Mouse (Mus musculus) MEL (cell line): ENCODE results near the gene Fam222b. TPM values are rescaled to one million over a fixed set of nuclear protein-coding genes. Genes with fewer than 3 reads are reported as not detected.

ENCODE experiments used
- DNase-seq: peaks from one replicate; pipeline ENCODE4 v3.0.0; 2011; ENCODE audit warnings: low read depth, low spot score
- H3K27ac ChIP-seq: 2 replicates; pipeline ENCODE4 v1.5.1; 2012; ENCODE audit warnings: low read depth, mild to moderate bottlenecking, control low read depth, low read length, moderate library complexity; ENCODE audit not compliant: control insufficient read depth
- H3K27me3 ChIP-seq, 2 experiments: fragments of 150-350 bp in 1 of 2; sonication (generic) in 1 of 2; 2 replicates each; pipeline ENCODE4 v1.6.1; 2012; ENCODE audit warnings: low read length in 2 of 2, mild to moderate bottlenecking in 2 of 2, improper control_type of control experiment in 1 of 2, moderate library complexity in 1 of 2; ENCODE audit not compliant: insufficient read depth in 2 of 2, control insufficient read depth in 1 of 2
- H3K36me3 ChIP-seq, 2 experiments: 2 replicates each; pipeline ENCODE4 v1.6.1; 2012 to 2014; ENCODE audit warnings: low read length in 2 of 2, improper control_type of control experiment in 1 of 2, inconsistent platforms in 1 of 2, mild to moderate bottlenecking in 1 of 2; ENCODE audit not compliant: insufficient read depth in 2 of 2, control insufficient read depth in 1 of 2
- H3K4me1 ChIP-seq, 2 experiments: fragments of 150-350 bp in 1 of 2; sonication (generic) in 1 of 2; 2 replicates each; pipeline ENCODE4 v1.6.1; 2012; ENCODE audit warnings: low read length in 2 of 2, improper control_type of control experiment in 1 of 2, mild to moderate bottlenecking in 1 of 2; ENCODE audit not compliant: insufficient read depth in 2 of 2, control insufficient read depth in 1 of 2
- H3K4me3 ChIP-seq, 2 experiments: fragments of 150-350 bp in 1 of 2; sonication (generic) in 1 of 2; 2 replicates each; pipeline ENCODE4 v1.5.1; 2012; ENCODE audit warnings: low read depth in 2 of 2, low read length in 2 of 2, mild to moderate bottlenecking in 2 of 2, moderate library complexity in 2 of 2, control low read depth in 1 of 2, improper control_type of control experiment in 1 of 2; ENCODE audit not compliant: control insufficient read depth in 1 of 2, insufficient read depth in 1 of 2
- H3K79me2 ChIP-seq: 2 replicates; pipeline ENCODE4 v1.6.1; 2012; ENCODE audit warnings: mild to moderate bottlenecking, low read length, moderate library complexity; ENCODE audit not compliant: control insufficient read depth, poor library complexity, insufficient read depth
- H3K9ac ChIP-seq: 2 replicates; pipeline ENCODE4 v1.6.1; 2012; ENCODE audit warnings: low read depth, mild to moderate bottlenecking, control low read depth, low read length, moderate library complexity; ENCODE audit not compliant: control insufficient read depth, poor library complexity, severe bottlenecking
- H3K9me3 ChIP-seq: fragments of 150-350 bp; sonication (generic); replicated peaks from 2 replicates; pipeline ENCODE4 v1.6.1; 2012; ENCODE audit warnings: mild to moderate bottlenecking, low read length, improper control_type of control experiment, moderate library complexity; ENCODE audit not compliant: insufficient read depth
- CHD1 ChIP-seq: IDR thresholded peaks from 2 replicates; pipeline ENCODE4 v1.6.1; 2012; ENCODE audit warnings: low read depth, mild to moderate bottlenecking, inconsistent platforms, low read length, improper control_type of control experiment
- CHD2 ChIP-seq: IDR thresholded peaks from 2 replicates; pipeline ENCODE4 v1.6.1; 2011; ENCODE audit warnings: low read length, improper control_type of control experiment
- CTCF ChIP-seq, 3 experiments: IDR thresholded peaks in 2 of 3; conservative IDR thresholded peaks in 1 of 3; 2 replicates each; pipeline ENCODE4 v1.5.1; 2011 to 2012; ENCODE audit warnings: low read length in 3 of 3, low read depth in 2 of 3, mild to moderate bottlenecking in 2 of 3, improper control_type of control experiment in 1 of 3, inconsistent platforms in 1 of 3, mixed read lengths in 1 of 3, moderate library complexity in 1 of 3; ENCODE audit not compliant: control insufficient read depth in 1 of 3, insufficient read depth in 1 of 3, poor library complexity in 1 of 3, severe bottlenecking in 1 of 3
- E2F4 ChIP-seq: IDR thresholded peaks from 2 replicates; pipeline ENCODE4 v1.6.1; 2011; ENCODE audit warnings: low read depth, low read length, improper control_type of control experiment, borderline replicate concordance
- ELF1 ChIP-seq: IDR thresholded peaks from 2 replicates; pipeline ENCODE4 v1.6.1; 2014; ENCODE audit warnings: low read depth, mild to moderate bottlenecking, inconsistent platforms, low read length, improper control_type of control experiment, moderate library complexity
- EP300 ChIP-seq, 2 experiments: IDR thresholded peaks; 2 replicates each; pipeline ENCODE4 v1.6.1; 2011; ENCODE audit warnings: improper control_type of control experiment in 2 of 2, low read length in 2 of 2, low read depth in 1 of 2, mild to moderate bottlenecking in 1 of 2
- ETS1 ChIP-seq: IDR thresholded peaks from 2 replicates; pipeline ENCODE4 v1.6.1; 2012; ENCODE audit warnings: low read depth, mild to moderate bottlenecking, inconsistent platforms, low read length, improper control_type of control experiment, moderate library complexity
- GABPA ChIP-seq: IDR thresholded peaks from 2 replicates; pipeline ENCODE4 v1.6.1; 2012; ENCODE audit warnings: low read depth, mild to moderate bottlenecking, inconsistent platforms, low read length, improper control_type of control experiment, moderate library complexity
- GATA1 ChIP-seq: IDR thresholded peaks from 2 replicates; pipeline ENCODE4 v1.6.1; 2011; ENCODE audit warnings: low read depth, low read length, improper control_type of control experiment
- HCFC1 ChIP-seq: IDR thresholded peaks from 2 replicates; pipeline ENCODE4 v1.6.1; 2012; ENCODE audit warnings: low read depth, mild to moderate bottlenecking, inconsistent platforms, low read length, improper control_type of control experiment, moderate library complexity
- JUND ChIP-seq: IDR thresholded peaks from 2 replicates; pipeline ENCODE4 v1.6.1; 2011; ENCODE audit warnings: low read depth, mild to moderate bottlenecking, improper control_type of control experiment, low read length
- KAT2A ChIP-seq: conservative IDR thresholded peaks from 2 replicates; pipeline ENCODE4 v1.6.1; 2012; ENCODE audit warnings: low read depth, low read length, improper control_type of control experiment, inconsistent platforms
- MAFK ChIP-seq: IDR thresholded peaks from 2 replicates; pipeline ENCODE4 v1.6.1; 2011; ENCODE audit warnings: low read depth, mild to moderate bottlenecking, low read length, improper control_type of control experiment, borderline replicate concordance
- MAX ChIP-seq: IDR thresholded peaks from 2 replicates; pipeline ENCODE4 v1.6.1; 2011; ENCODE audit warnings: low read length, improper control_type of control experiment
- MAZ ChIP-seq: IDR thresholded peaks from 2 replicates; pipeline ENCODE4 v1.6.1; 2012; ENCODE audit warnings: low read depth, mild to moderate bottlenecking, inconsistent platforms, low read length, improper control_type of control experiment
- MEF2A ChIP-seq: IDR thresholded peaks from 2 replicates; pipeline ENCODE4 v1.6.1; 2014; ENCODE audit warnings: low read depth, mild to moderate bottlenecking, inconsistent platforms, low read length, improper control_type of control experiment; ENCODE audit not compliant: poor library complexity, insufficient replicate concordance, severe bottlenecking; ENCODE audit errors: extremely low read depth
- MXI1 ChIP-seq: IDR thresholded peaks from 2 replicates; pipeline ENCODE4 v1.6.1; 2011; ENCODE audit warnings: mild to moderate bottlenecking, low read depth, low read length, improper control_type of control experiment
- MYB ChIP-seq: IDR thresholded peaks from 2 replicates; pipeline ENCODE4 v1.6.1; 2011; ENCODE audit warnings: mild to moderate bottlenecking, low read depth, low read length, improper control_type of control experiment
- MYC ChIP-seq: IDR thresholded peaks from 2 replicates; pipeline ENCODE4 v1.6.1; 2011; ENCODE audit warnings: low read depth, mild to moderate bottlenecking, low read length, improper control_type of control experiment, moderate library complexity
- NELFE ChIP-seq: IDR thresholded peaks from 2 replicates; pipeline ENCODE4 v1.6.1; 2011; ENCODE audit warnings: low read depth, low read length, improper control_type of control experiment
- POLR2A ChIP-seq, 2 experiments: IDR thresholded peaks; 2 replicates each; pipeline ENCODE4 v1.6.1; 2011 to 2012; ENCODE audit warnings: low read length in 2 of 2, mild to moderate bottlenecking in 2 of 2, control low read depth in 1 of 2, improper control_type of control experiment in 1 of 2, low read depth in 1 of 2, moderate library complexity in 1 of 2; ENCODE audit not compliant: control insufficient read depth in 1 of 2, insufficient read depth in 1 of 2, poor library complexity in 1 of 2
- POLR2AphosphoS2 ChIP-seq: IDR thresholded peaks from 2 replicates; pipeline ENCODE4 v1.6.1; 2011; ENCODE audit warnings: low read length, improper control_type of control experiment
- RAD21 ChIP-seq: IDR thresholded peaks from 2 replicates; pipeline ENCODE4 v1.6.1; 2011; ENCODE audit warnings: mild to moderate bottlenecking, low read depth, low read length, improper control_type of control experiment
- SIN3A ChIP-seq: IDR thresholded peaks from 2 replicates; pipeline ENCODE4 v1.6.1; 2012; ENCODE audit warnings: low read length, improper control_type of control experiment, inconsistent platforms
- SMC3 ChIP-seq: IDR thresholded peaks from 2 replicates; pipeline ENCODE4 v1.6.1; 2011; ENCODE audit warnings: low read depth, low read length, improper control_type of control experiment
- TAL1 ChIP-seq: IDR thresholded peaks from 2 replicates; pipeline ENCODE4 v1.6.1; 2012; ENCODE audit warnings: mild to moderate bottlenecking, inconsistent platforms, low read length, moderate library complexity, mixed read lengths
- TBP ChIP-seq: IDR thresholded peaks from 2 replicates; pipeline ENCODE4 v1.8.0; 2011; ENCODE audit warnings: low read depth, low read length, improper control_type of control experiment
- TCF12 ChIP-seq: IDR thresholded peaks from 2 replicates; pipeline ENCODE4 v1.6.1; 2014; ENCODE audit warnings: low read depth, mild to moderate bottlenecking, inconsistent platforms, low read length, improper control_type of control experiment, moderate library complexity
- UBTF ChIP-seq: IDR thresholded peaks from 2 replicates; pipeline ENCODE4 v1.6.1; 2012; ENCODE audit warnings: low read depth, mild to moderate bottlenecking, inconsistent platforms, low read length, improper control_type of control experiment, moderate library complexity, borderline replicate concordance; ENCODE audit not compliant: insufficient read depth
- ZC3H11A ChIP-seq: IDR thresholded peaks from 2 replicates; pipeline ENCODE4 v1.6.1; 2012; ENCODE audit warnings: low read depth, mild to moderate bottlenecking, inconsistent platforms, low read length, improper control_type of control experiment
- ZKSCAN1 ChIP-seq: IDR thresholded peaks from 2 replicates; pipeline ENCODE4 v1.6.1; 2012; ENCODE audit warnings: low read depth, mild to moderate bottlenecking, inconsistent platforms, low read length, improper control_type of control experiment, moderate library complexity
- ZNF384 ChIP-seq: IDR thresholded peaks from 2 replicates; pipeline ENCODE4 v1.6.1; 2012; ENCODE audit warnings: low read depth, mild to moderate bottlenecking, inconsistent platforms, low read length, improper control_type of control experiment
- polyA plus RNA-seq, 2 experiments: library from polyadenylated mRNA; stranded (reverse) in 1 of 2; unstranded in 1 of 2; fragments of >175 nt in 1 of 2; fragments of >200 nt in 1 of 2; gene quantifications; 2 replicates each; pipeline versions ENCODE4 v1.2.1 to v1.2.4; 2012; ENCODE audit warnings: low replicate concordance in 2 of 2, low read depth in 1 of 2; ENCODE audit not compliant: insufficient read length in 2 of 2, insufficient read depth in 1 of 2, missing spikeins in 1 of 2
- total RNA-seq: library from RNA; depleted of rRNA; stranded (reverse); fragments of 300-350 nt; gene quantifications from 2 replicates; pipeline ENCODE4 v1.2.3, GENCODE M21; 2012

Gene Fam222b
- total and polyA plus RNA-seq, 3 experiments, result 2.4 to 8.1 TPM; not detected in 1

DNA sequence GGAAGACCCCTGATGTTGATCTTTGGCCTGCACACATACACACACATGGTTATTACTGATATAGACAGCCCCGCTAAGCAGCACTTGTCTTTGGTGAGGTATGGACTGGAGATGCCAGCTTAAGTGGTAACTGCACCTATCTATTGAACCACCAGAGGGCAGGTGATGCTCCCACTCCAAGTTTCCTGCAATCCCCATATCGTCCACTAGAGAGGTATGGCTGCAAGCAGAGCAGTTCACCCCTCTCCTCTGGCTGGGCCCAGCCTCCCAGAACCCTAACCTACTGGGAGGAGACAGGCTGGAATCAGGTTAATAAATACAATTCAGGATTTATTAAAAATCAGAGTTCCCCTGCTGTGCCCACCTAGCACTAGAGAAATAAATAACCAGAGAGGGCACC is 64.6 kb downstream of the Fam222b start:
- Histone ChIP-seq H3K79me2 (peaks cover 3% of the 10 kb centered on the region; the same call in 1 of the 2 replicates), H3K4me1 (peaks cover 0 to 3% of the 10 kb centered on the region in 2 experiments; a peak in 2 of 4 replicates), H3K36me3 (peaks cover 0 to 3% of the 10 kb centered on the region in 2 experiments; a peak in 1 of 4 replicates), H3K9ac (no peak overlapping the region), H3K27ac (no peak overlapping the region), H3K9me3 (no peaks in the 10 kb centered on the region), H3K4me3 (no peak overlapping the region), H3K27me3 (no peaks in the 10 kb centered on the region)
- TF ChIP-seq CHD1, result no peak
- TF ChIP-seq ZNF384, result peak; percentile 63
- no peak for TF ChIP-seq GATA1
- TF ChIP-seq ZKSCAN1, result no peak
- no peak; the same call in 1 of the 2 replicates for TF ChIP-seq MXI1
- peak; percentile 98 for TF ChIP-seq SMC3
- TF ChIP-seq EP300 (IDR thresholded peaks at IDR 0.05; ENCODE audit: low read depth in 1 of 2, low read length in 2 of 2), result 0 out of 4 replicates have a peak, but pooled peaks of 1 of the 2 experiments have one; percentile 28
- peak; percentile 66; the same call in 1 of the 2 replicates for TF ChIP-seq MAZ
- TF ChIP-seq TCF12, result no peak
- TF ChIP-seq TAL1, result no peak
- TF ChIP-seq GABPA, result no peak
- no peak for TF ChIP-seq KAT2A
- TF ChIP-seq SIN3A, result peak; percentile 70
- TF ChIP-seq MAX, result peak; percentile 53; the same call in 1 of the 2 replicates
- TF ChIP-seq ELF1, result no peak
- TF ChIP-seq NELFE, result 0 out of 2 replicates have a peak, but pooled peaks have one; percentile 18
- TF ChIP-seq MEF2A, result no peak
- no peak for TF ChIP-seq MAFK
- TF ChIP-seq JUND, result peak; percentile 43; the same call in 1 of the 2 replicates
- TF ChIP-seq RAD21, result peak; percentile 72
- TF ChIP-seq CTCF (IDR thresholded peaks at IDR 0.05 in 2 of 3, conservative IDR thresholded peaks at IDR 0.05 in 1 of 3; ENCODE audit: control insufficient read depth in 1 of 3, insufficient read depth in 1 of 3, low read depth in 2 of 3, low read length in 3 of 3, poor library complexity in 1 of 3, severe bottlenecking in 1 of 3), result peak in 2 of 3 experiments; percentile 88 to 99
- peak; percentile 81 for TF ChIP-seq ZC3H11A
- TF ChIP-seq UBTF, result no peak
- TF ChIP-seq MYB, result no peak
- 0 out of 2 replicates have a peak, but pooled peaks have one; percentile 19 for TF ChIP-seq TBP
- peak; percentile 60; the same call in 1 of the 2 replicates for TF ChIP-seq HCFC1
- 0 out of 2 replicates have a peak, but pooled peaks have one; percentile 33 for TF ChIP-seq POLR2AphosphoS2
- no peak for TF ChIP-seq ETS1
- peak; percentile 39; the same call in 1 of the 2 replicates for TF ChIP-seq MYC
- no peak for TF ChIP-seq E2F4
- TF ChIP-seq CHD2, result no peak
- 0 out of 4 replicates have a peak, but pooled peaks of 1 of the 2 experiments have one; percentile 27 for TF ChIP-seq POLR2A (IDR thresholded peaks at IDR 0.05; ENCODE audit: control insufficient read depth in 1 of 2, insufficient read depth in 1 of 2, low read depth in 1 of 2, low read length in 2 of 2, poor library complexity in 1 of 2)
- DNase-seq, result peak; percentile 95
